Mouse (Mus musculus) embryonic fibroblast, embryonic 13.5 days (primary cell): ENCODE data around the gene Plod2.

Source experiments
- CTCF ChIP-seq: IDR thresholded peaks from 2 replicates; pipeline ENCODE4 v1.5.1; 2011; ENCODE audit warnings: mild to moderate bottlenecking, control low read depth, low read length, moderate library complexity, borderline replicate concordance; ENCODE audit not compliant: insufficient read depth
- POLR2A ChIP-seq: IDR thresholded peaks from 2 replicates; pipeline ENCODE4 v1.6.1; 2011; ENCODE audit warnings: low read depth, mild to moderate bottlenecking, control low read depth, low read length, moderate library complexity

DNA sequence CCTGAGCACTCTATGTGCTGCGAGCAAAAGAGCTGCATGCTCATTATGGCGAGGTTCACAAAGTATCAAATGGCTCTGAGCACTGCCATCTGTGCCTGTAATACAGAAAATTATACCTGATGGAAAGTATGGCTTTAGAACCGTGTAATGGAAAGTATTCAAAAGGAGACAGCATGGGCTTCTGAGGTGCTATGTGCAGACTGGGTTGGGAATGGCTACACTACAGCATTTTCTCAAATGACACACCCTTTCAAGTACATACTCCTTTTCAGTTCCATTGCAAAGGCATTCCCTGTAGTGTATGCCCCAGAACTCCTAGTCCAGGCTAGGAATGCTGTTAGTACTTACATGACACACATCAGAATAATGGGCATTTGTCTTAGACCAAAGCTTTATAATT lies 12.0 kb upstream of the Plod2 start:
- TF ChIP-seq CTCF (no peak), POLR2A (no peak)
